Mouse (Mus musculus) olfactory bulb, adult 2 months (tissue): ENCODE results near the gene Mrpl10.
A peak's percentile ranks its signal among the peaks of the same experiment; 100 is the strongest.

ENCODE experiments used
- CTCF ChIP-seq: fragments of 200-500 bp; IDR thresholded peaks from 2 replicates; pipeline ENCODE4 v1.5.1; 2012; ENCODE audit warnings: low read depth, mild to moderate bottlenecking, low read length, moderate library complexity; ENCODE audit not compliant: insufficient read depth
- POLR2A ChIP-seq: fragments of 200-500 bp; IDR thresholded peaks from 2 replicates; pipeline ENCODE4 v1.6.1; 2012; ENCODE audit warnings: mild to moderate bottlenecking, low read depth, low read length, moderate library complexity; ENCODE audit not compliant: insufficient read depth

DNA sequence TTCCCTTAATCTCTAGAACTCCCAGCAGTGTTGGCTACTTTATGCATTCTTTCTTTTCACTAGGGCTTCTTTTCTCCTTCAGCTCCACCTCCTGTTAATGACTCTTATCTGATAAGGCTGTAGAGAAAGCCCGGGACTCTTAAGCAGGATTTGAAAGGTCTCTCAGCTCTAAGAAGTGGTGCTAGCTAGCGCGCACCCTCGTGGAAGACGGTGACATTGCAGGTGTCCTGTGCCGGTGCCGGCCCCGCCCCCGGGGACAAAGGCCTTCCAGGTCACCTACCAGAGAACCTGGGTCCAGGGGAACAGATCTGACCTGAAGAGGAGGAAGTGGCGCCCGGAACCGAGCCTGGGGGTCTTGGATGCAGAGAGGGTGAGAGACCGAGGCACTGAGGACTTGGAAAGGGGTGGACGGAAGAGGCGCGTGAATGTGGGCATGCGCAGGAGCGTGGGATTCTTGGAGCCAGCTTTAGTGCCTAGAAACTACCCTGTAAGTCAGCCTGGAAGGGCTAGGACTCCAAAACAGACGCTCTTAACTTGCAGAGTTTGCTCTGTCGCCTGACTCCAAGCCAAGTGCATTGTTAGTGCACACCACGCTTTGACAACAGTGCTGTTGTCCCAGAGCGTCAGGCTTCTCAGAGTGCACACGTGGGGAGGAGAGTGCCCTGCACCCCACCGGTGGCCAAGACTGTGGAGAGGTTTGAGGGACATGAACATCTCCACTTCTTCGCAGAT lies 11.5 kb upstream of the Mrpl10 start, which contains the start of gene Scrn2:
- TF ChIP-seq POLR2A = no peak
- peak; percentile 97 for TF ChIP-seq CTCF
